Comparison of ENCODE assay signal across 17 mouse cellular contexts in the genomic region with DNA sequence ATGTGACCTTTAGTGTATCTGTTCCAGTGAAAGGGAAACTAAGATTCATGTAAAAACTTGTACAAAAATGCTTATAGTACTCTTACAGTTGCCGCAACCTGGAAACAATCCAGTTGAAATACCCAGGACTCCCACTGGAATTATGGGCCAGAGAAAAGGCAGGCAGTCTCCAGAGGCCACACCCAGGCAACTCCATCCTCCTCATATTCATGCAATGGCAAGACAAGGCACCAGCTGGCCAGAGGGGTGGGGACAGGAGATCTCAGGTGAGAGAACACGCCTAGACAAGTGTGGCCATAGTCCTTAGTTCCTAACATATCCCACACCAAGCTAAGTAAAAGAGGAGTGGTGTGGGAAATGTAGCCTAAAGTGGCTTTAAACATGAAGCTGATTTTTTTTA. TPM values are rescaled to one million over a fixed set of nuclear protein-coding genes. Genes with fewer than 3 reads are reported as not detected.
DNase-seq lines count a peak whose midpoint lies in the region; ATAC-seq and TF ChIP-seq lines count a peak whose summit lies in the region.
"Had no signal": no experiment of that assay in that cellular context is flagged by ENCODE, and none has a peak within 500 bp of the region (broad histone marks: within the 10 kb centered on the region; RNA-seq: fewer than 3 reads in every experiment).

No protein-coding gene starts in this region.

- H3K9ac ChIP-seq in MEL (ENCODE audit: control insufficient read depth, low read depth, low read length, poor library complexity, severe bottlenecking), result no peak overlapping the region
- no peak overlapping the region for H3K9ac ChIP-seq in liver, embryonic 15.5 days
- H3K9ac ChIP-seq: lung, embryonic 15.5 days; midbrain, embryonic 12.5 days had no signal

- TF ChIP-seq RAD21 in MEL (IDR thresholded peaks at IDR 0.05; ENCODE audit: low read depth, low read length), result no peak

- H3K36me3 ChIP-seq in MEL (ENCODE audit: control insufficient read depth in 1 of 2, insufficient read depth in 2 of 2, low read length in 2 of 2), result peaks cover 58 to 65% of the 10 kb centered on the region in 2 experiments
- peaks cover 96% of the 10 kb centered on the region for H3K36me3 ChIP-seq in liver, embryonic 15.5 days (replicated peaks)

- H3K79me2 ChIP-seq in MEL (ENCODE audit: control insufficient read depth, insufficient read depth, low read length, poor library complexity), result peaks cover 71% of the 10 kb centered on the region

- TF ChIP-seq POLR2A in MEL (IDR thresholded peaks at IDR 0.05; ENCODE audit: control insufficient read depth in 1 of 2, insufficient read depth in 1 of 2, low read depth in 1 of 2, low read length in 2 of 2, poor library complexity in 1 of 2), result no peak

- WGBS in liver, embryonic 15.5 days (ENCODE audit: insufficient replicate concordance), result 67% methylated on average over 2 of the region's 2 CpGs

- H3K4me3 ChIP-seq in left cerebral cortex, adult 2 months, result no peak overlapping the region
- no peak overlapping the region for H3K4me3 ChIP-seq in MEL (ENCODE audit: control insufficient read depth in 1 of 2, insufficient read depth in 1 of 2, low read depth in 2 of 2, low read length in 2 of 2)
- no peak overlapping the region for H3K4me3 ChIP-seq in liver, embryonic 15.5 days (replicated peaks)
- H3K4me3 ChIP-seq: lung, embryonic 15.5 days; midbrain, embryonic 12.5 days had no signal

- H3K9me3 ChIP-seq in MEL (replicated peaks; ENCODE audit: insufficient read depth, low read length), result no peaks in the 10 kb centered on the region
- no peaks in the 10 kb centered on the region for H3K9me3 ChIP-seq in liver, embryonic 15.5 days (replicated peaks)
- H3K9me3 ChIP-seq: lung, embryonic 15.5 days; midbrain, embryonic 12.5 days had no signal

- 0 out of 2 replicates have a peak overlapping the region, but pooled peaks have one; percentile 16 for H3K27ac ChIP-seq in left cerebral cortex, adult 2 months
- no peak overlapping the region for H3K27ac ChIP-seq in MEL (ENCODE audit: control insufficient read depth, low read depth, low read length)
- H3K27ac ChIP-seq in liver, embryonic 15.5 days (replicated peaks), result no peak overlapping the region
- H3K27ac ChIP-seq: midbrain, embryonic 12.5 days had no signal

- H3K4me2 ChIP-seq in liver, embryonic 15.5 days, result 0 out of 2 replicates have a peak overlapping the region, but pooled peaks have one; percentile 17
- H3K4me2 ChIP-seq: lung, embryonic 15.5 days; midbrain, embryonic 12.5 days had no signal

- H3K4me1 ChIP-seq in MEL (ENCODE audit: control insufficient read depth in 1 of 2, insufficient read depth in 2 of 2, low read length in 2 of 2), result peaks cover 28 to 43% of the 10 kb centered on the region in 2 experiments
- peaks cover 73% of the 10 kb centered on the region for H3K4me1 ChIP-seq in liver, embryonic 15.5 days (replicated peaks)

- peak; percentile 90 for DNase-seq in heart, adult 11 months
- DNase-seq in heart, postnatal 36 days, result no peak
- DNase-seq in left cerebral cortex, adult 2 months (ENCODE audit: extremely low spot score in 1 of 2, low spot score in 2 of 2), result no peak
- DNase-seq in left cerebral cortex, postnatal 4 days, result no peak
- peak; percentile 29 for DNase-seq in MEL (ENCODE audit: low read depth, low spot score)
- no peak for DNase-seq in embryo, embryonic 10.5 days (ENCODE audit: low spot score)
- DNase-seq in urinary bladder, postnatal 4 days (ENCODE audit: low spot score in 2 of 2), result no peak
- DNase-seq: cerebellum, adult 9-10 months; kidney, adult 8-10 months had no signal

- no peak for ATAC-seq in liver, embryonic 15.5 days (ENCODE audit: insufficient read depth)
- ATAC-seq: forebrain, embryonic 14.5 days had no signal

- no peak for TF ChIP-seq CTCF in left cerebral cortex, adult 2 months (IDR thresholded peaks at IDR 0.05)
- TF ChIP-seq CTCF in MEL (IDR thresholded peaks at IDR 0.05 in 2 of 3, conservative IDR thresholded peaks at IDR 0.05 in 1 of 3; ENCODE audit: control insufficient read depth in 1 of 3, insufficient read depth in 1 of 3, low read depth in 2 of 3, low read length in 3 of 3, poor library complexity in 1 of 3, severe bottlenecking in 1 of 3), result no peak

- H3K27me3 ChIP-seq in MEL (ENCODE audit: control insufficient read depth in 1 of 2, insufficient read depth in 2 of 2, low read length in 2 of 2), result no peaks in the 10 kb centered on the region
- no peaks in the 10 kb centered on the region for H3K27me3 ChIP-seq in liver, embryonic 15.5 days
- H3K27me3 ChIP-seq: lung, embryonic 15.5 days; midbrain, embryonic 12.5 days had no signal

- intact Hi-C loops in heart, postnatal 36 days (cut with DNase I), result no loop called here
- intact Hi-C loops in left cerebral cortex, adult 2 months (cut with DNase I), result no loop called here
- intact Hi-C loops in left cerebral cortex, postnatal 4 days (cut with DNase I), result no loop called here

- TF ChIP-seq EP300 in MEL (IDR thresholded peaks at IDR 0.05; ENCODE audit: low read depth in 1 of 2, low read length in 2 of 2), result no peak

TF ChIP-seq in MEL, 35 proteins besides CTCF, POLR2A, EP300 and RAD21:
- TF ChIP-seq KAT2A (conservative IDR thresholded peaks at IDR 0.05; ENCODE audit: low read depth, low read length), result no peak
- no peak for TF ChIP-seq RCOR1 (IDR thresholded peaks at IDR 0.05; ENCODE audit: low read depth, low read length)
- no peak for TF ChIP-seq UBTF (IDR thresholded peaks at IDR 0.05; ENCODE audit: borderline replicate concordance, insufficient read depth, low read depth, low read length)
- no peak for TF ChIP-seq TCF12 (IDR thresholded peaks at IDR 0.05; ENCODE audit: low read depth, low read length)
- TF ChIP-seq TAL1 (IDR thresholded peaks at IDR 0.05; ENCODE audit: low read length), result no peak
- no peak for TF ChIP-seq TBP (IDR thresholded peaks at IDR 0.05; ENCODE audit: low read depth, low read length)
- no peak for TF ChIP-seq POLR2AphosphoS5 (IDR thresholded peaks at IDR 0.05; ENCODE audit: borderline replicate concordance, low read depth, low read length)
- TF ChIP-seq USF2 (IDR thresholded peaks at IDR 0.05; ENCODE audit: borderline replicate concordance in 1 of 2, insufficient read depth in 1 of 2, low read depth in 1 of 2, low read length in 2 of 2), result no peak
- TF ChIP-seq NELFE (IDR thresholded peaks at IDR 0.05; ENCODE audit: low read depth, low read length), result no peak
- no peak for TF ChIP-seq JUND (IDR thresholded peaks at IDR 0.05; ENCODE audit: low read depth, low read length)
- no peak for TF ChIP-seq SMC3 (IDR thresholded peaks at IDR 0.05; ENCODE audit: low read depth, low read length)
- no peak for TF ChIP-seq MXI1 (IDR thresholded peaks at IDR 0.05; ENCODE audit: low read depth, low read length)
- TF ChIP-seq MAFK (IDR thresholded peaks at IDR 0.05; ENCODE audit: borderline replicate concordance, low read depth, low read length), result no peak
TF ChIP-seq in MEL: peak in this region for 0.

RNA-seq across cellular contexts. Expression of a gene that starts 6.5 kb away (rescaled TPM):
- total RNA-seq in heart, postnatal 36 days (2021), result 1 to 10 TPM; 6.1 to 6.6 TPM
- total RNA-seq in left cerebral cortex, adult 2 months (2021), result 10 to 100 TPM; 10.5 to 12.4 TPM
- total RNA-seq in left cerebral cortex, postnatal 4 days (2021), result 10 to 100 TPM; 18.5 to 19.8 TPM
- 245 and 279 TPM in 2 replicates for total RNA-seq in MEL (2012; rRNA removed)
- 100 to 1,000 TPM in 1 of 2 experiments, not detected in 1; 274 TPM for polyA plus RNA-seq in MEL (2012; ENCODE audit: insufficient read depth in 1 of 2, insufficient read length in 2 of 2, low read depth in 1 of 2, low replicate concordance in 2 of 2, missing spikeins in 1 of 2)
- polyA plus RNA-seq in liver, embryonic 15.5 days (2015; fragmentation: Nextera tagmentation; extraction: Ambion mirVana), result 62.9 and 67.0 TPM in 2 replicates

RNA-seq across cellular contexts. Expression of a gene that starts 13.9 kb away (rescaled TPM):
- 1 to 10 TPM; 1.6 to 2.9 TPM for total RNA-seq in heart, postnatal 36 days (2021)
- 10 to 100 TPM; 15.7 to 18.6 TPM for total RNA-seq in left cerebral cortex, adult 2 months (2021)
- total RNA-seq in left cerebral cortex, postnatal 4 days (2021), result 10 to 100 TPM; 15.0 to 15.8 TPM
- 11.2 and 15.2 TPM in 2 replicates for total RNA-seq in MEL (2012; rRNA removed)
- polyA plus RNA-seq in MEL (2012; ENCODE audit: insufficient read depth in 1 of 2, insufficient read length in 2 of 2, low read depth in 1 of 2, low replicate concordance in 2 of 2, missing spikeins in 1 of 2), result 10 to 100 TPM in 1 of 2 experiments, not detected in 1; 21.4 TPM
- polyA plus RNA-seq in liver, embryonic 15.5 days (2015; fragmentation: Nextera tagmentation; extraction: Ambion mirVana), result 0.43 and 0.61 TPM in 2 replicates

RNA-seq across cellular contexts. Expression of a gene that starts 20.2 kb away (rescaled TPM):
- 10 to 100 TPM; 14.1 to 20.2 TPM for total RNA-seq in heart, postnatal 36 days (2021)
- total RNA-seq in left cerebral cortex, adult 2 months (2021), result 1 to 10 TPM; 8.1 to 8.2 TPM
- 10 to 100 TPM; 28.1 to 28.2 TPM for total RNA-seq in left cerebral cortex, postnatal 4 days (2021)
- 1.2 and 2.6 TPM in 2 replicates for total RNA-seq in MEL (2012; rRNA removed)
- 10 to 100 TPM in 1 of 2 experiments, not detected in 1; 11.4 TPM for polyA plus RNA-seq in MEL (2012; ENCODE audit: insufficient read depth in 1 of 2, insufficient read length in 2 of 2, low read depth in 1 of 2, low replicate concordance in 2 of 2, missing spikeins in 1 of 2)
- polyA plus RNA-seq in liver, embryonic 15.5 days (2015; fragmentation: Nextera tagmentation; extraction: Ambion mirVana), result 0.18 and 0.23 TPM in 2 replicates

RNA-seq across cellular contexts. Expression of a gene that starts 45.4 kb away (rescaled TPM):
- under 1 TPM; 0.19 TPM for total RNA-seq in heart, postnatal 36 days (2021)
- under 1 TPM in 1 of 2 experiments, not detected in 1; 0.18 TPM for total RNA-seq in left cerebral cortex, adult 2 months (2021)
- not detected for total RNA-seq in left cerebral cortex, postnatal 4 days (2021)
- total RNA-seq in MEL (2012; rRNA removed), result 6.5 and 6.8 TPM in 2 replicates
- polyA plus RNA-seq in MEL (2012; ENCODE audit: insufficient read depth in 1 of 2, insufficient read length in 2 of 2, low read depth in 1 of 2, low replicate concordance in 2 of 2, missing spikeins in 1 of 2), result 1 to 10 TPM in 1 of 2 experiments, not detected in 1; 5.4 TPM
- 0.26 and 0.32 TPM in 2 replicates for polyA plus RNA-seq in liver, embryonic 15.5 days (2015; fragmentation: Nextera tagmentation; extraction: Ambion mirVana)
- total RNA-seq: gastrocnemius, adult 8-10 months; layer of hippocampus, adult 8-10 months; left cerebral cortex, postnatal 14 days had no signal
- polyA plus RNA-seq: forebrain, embryonic 14.5 days; hindbrain, embryonic 11.5 days; midbrain, embryonic 12.5 days had no signal

Comparison
In these comparisons a context has a peak if more than half of its experiments do, and no peak if none do; other contexts are left out.
1. DNase-seq: peak in heart, adult 11 months (single experiment) and MEL (single experiment); none in heart, postnatal 36 days (0 of 2), left cerebral cortex, adult 2 months (0 of 2), left cerebral cortex, postnatal 4 days (single experiment), embryo, embryonic 10.5 days (single experiment) and urinary bladder, postnatal 4 days (0 of 2).
2. RNA of a gene that starts 6.5 kb away (total RNA-seq): 245 to 279 TPM in MEL; 18.5 to 19.8 TPM in left cerebral cortex, postnatal 4 days, 10.5 to 12.4 TPM in left cerebral cortex, adult 2 months and 6.1 to 6.6 TPM in heart, postnatal 36 days; every median in the first group is over 10 times any median in the second.